Mouse (Mus musculus) Patski (cell line): ENCODE results near the gene Tcirg1. TPM values are rescaled to one million over a fixed set of nuclear protein-coding genes. Genes with fewer than 3 reads are reported as not detected.
A peak's percentile ranks its signal among the peaks of the same experiment; 100 is the strongest.

Experiments
- ATAC-seq: fragments of 100-300 bp; one replicate; pipeline ENCODE4 v1.8.0; 2021
- CTCF ChIA-PET: fragments of 350-600 bp; sonication (Branson Sonifier 250); formaldehyde crosslinking; loops from one replicate; lab custom pipeline; 2022; ENCODE audit warnings: inconsistent platforms; lab: Charles Lee
- POLR2A ChIA-PET: fragments of 350-600 bp; sonication (Branson Sonifier 250); formaldehyde crosslinking; loops from one replicate; lab custom pipeline; 2022; ENCODE audit warnings: antibody characterized with exemption, inconsistent platforms; lab: Charles Lee
- DNase-seq: peaks from one replicate; pipeline ENCODE4 v3.0.0-alpha.2; 2011; ENCODE audit warnings: low read depth, low spot score
- H3K27me3 ChIP-seq: fragments of 371-371 bp; one replicate; pipeline ENCODE4 v1.5.1; 2021
- CTCF ChIP-seq: fragments of 100-300 bp; IDR thresholded peaks from one replicate; pipeline ENCODE4 v1.5.1; 2021
- in situ Hi-C: fragments of 300-500 bp; cut with MboI; formaldehyde crosslinking; loops from 3 replicates; pipeline ENCODE4 v1.11.1; 2018; ENCODE audit warnings: low pct_unique_long_range_greater_than_20kb, mixed read lengths
- polyA plus RNA-seq: library from polyadenylated mRNA; unstranded; gene quantifications from one replicate; pipeline ENCODE4 v1.2.3, GENCODE M21; 2021

The Tcirg1 gene
- polyA plus RNA-seq, 1 experiment from 2014 or later, result 80.3 TPM

DNA sequence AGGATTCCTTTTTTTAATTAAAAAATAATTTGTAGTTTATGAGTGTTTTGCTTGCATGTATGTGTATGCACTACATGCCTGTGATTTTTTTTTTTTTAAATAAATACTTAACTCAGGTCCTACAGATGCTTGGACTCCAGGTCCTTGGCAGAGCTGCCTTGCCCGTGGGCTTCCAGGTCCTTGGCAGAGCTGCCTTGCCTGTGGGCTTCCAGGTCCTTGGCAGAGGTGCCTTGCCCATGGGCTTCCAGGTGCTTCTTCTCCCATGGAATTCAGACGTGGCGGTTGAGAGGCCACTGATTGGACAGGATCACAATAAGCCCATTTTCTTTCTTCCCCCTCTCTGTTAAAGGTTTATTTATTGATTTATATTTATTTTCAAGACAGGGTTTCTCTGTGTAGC, 49.7 kb downstream of the Tcirg1 start:
- no peak for TF ChIP-seq CTCF
- in situ Hi-C loops, result no loop called here
- ChIA-PET CTCF (no interaction called here), POLR2A (interaction anchor here (0.5 to 0.7 kb wide), 2 partner anchors 18 to 518 kb away, joined by 3 to 4 read pairs; no protein-coding TSS in a partner anchor)
- ATAC-seq, result no peak
- H3K27me3 ChIP-seq, result no peaks in the 10 kb centered on the region
- no peak for DNase-seq

DNA sequence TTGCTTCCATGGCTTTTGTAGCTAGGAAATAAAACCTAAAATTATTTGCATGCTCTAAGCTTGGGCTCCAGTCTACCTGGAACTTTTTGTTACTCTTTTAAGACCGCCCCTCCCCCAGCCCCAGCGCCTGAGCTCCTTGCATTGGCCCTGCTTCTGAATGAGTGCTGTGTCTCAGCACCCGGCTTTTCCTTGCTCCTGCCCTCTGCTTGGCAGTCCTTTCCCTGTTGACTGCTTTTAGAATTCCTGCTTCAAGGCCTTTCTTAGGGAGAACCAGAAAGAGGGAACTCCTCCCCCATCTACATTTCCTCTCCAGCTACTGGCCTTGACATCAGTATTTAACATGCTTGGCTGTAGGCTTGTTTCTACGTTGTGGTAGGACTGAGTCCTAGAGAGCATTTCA, 51.3 kb downstream of the Tcirg1 start:
- POLR2A ChIA-PET, result interaction anchor here (0.9 kb wide), 1 partner anchor 13 kb away, joined by 3 read pairs; no protein-coding TSS in a partner anchor
- no peak for DNase-seq
- ATAC-seq, result no peak
- CTCF ChIA-PET, result interaction anchor here (0.9 to 1.1 kb wide), 2 partner anchors 65 to 70 kb away, joined by 3 read pairs; no protein-coding TSS in a partner anchor
- in situ Hi-C loops, result no loop called here
- no peak for TF ChIP-seq CTCF
- no peaks in the 10 kb centered on the region for H3K27me3 ChIP-seq

DNA sequence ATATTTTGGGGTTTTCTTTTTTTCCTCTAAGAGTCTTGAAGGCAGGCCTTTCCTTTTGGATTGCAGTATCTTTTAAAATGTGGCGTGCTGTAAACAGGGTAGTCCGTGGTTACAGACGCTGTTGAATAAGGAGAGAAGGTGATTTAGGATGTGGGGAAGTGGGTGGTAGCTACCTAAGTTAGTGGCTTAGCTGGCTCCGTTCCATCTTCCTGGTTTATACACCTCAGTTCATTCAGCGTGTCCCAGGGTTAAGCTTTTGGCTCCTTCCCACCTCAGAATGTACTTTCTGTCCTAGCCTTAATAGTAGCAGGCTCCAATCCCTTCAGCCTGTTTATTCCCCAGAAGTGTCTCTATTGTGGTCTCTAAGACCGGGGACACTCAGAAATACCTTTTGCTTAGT, 51.8 kb downstream of the Tcirg1 start:
- ChIA-PET CTCF (interaction anchor here (0.9 to 1.1 kb wide), 2 partner anchors 65 to 69 kb away, joined by 3 read pairs; no protein-coding TSS in a partner anchor), POLR2A (interaction anchor here (0.9 to 1.0 kb wide), 2 partner anchors 11 to 13 kb away, joined by 3 read pairs; no protein-coding TSS in a partner anchor)
- TF ChIP-seq CTCF, result no peak
- no peaks in the 10 kb centered on the region for H3K27me3 ChIP-seq
- DNase-seq (peak; percentile 10), ATAC-seq (no peak)
- in situ Hi-C loops, result no loop called here

DNA sequence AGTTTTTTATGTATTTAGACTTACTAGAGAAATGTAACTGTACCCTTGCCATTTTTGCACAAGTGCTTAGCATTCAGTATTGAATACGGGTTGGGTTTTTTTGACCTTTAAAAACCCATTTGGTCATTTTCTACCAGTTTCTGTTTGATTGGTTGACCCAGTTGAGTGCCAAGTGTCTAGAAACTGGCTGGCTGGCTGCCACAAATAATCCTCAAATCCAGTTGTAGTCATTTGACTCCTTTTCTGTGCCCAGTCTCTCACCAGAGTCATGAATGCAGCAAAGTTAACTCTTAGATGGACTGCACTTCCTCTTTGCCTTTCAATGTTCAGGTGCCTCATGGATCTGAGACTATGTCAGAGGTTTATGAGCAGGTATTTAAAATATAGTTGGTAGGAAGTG, 53.0 kb downstream of the Tcirg1 start:
- POLR2A ChIA-PET, result no interaction called here
- no peak for TF ChIP-seq CTCF
- CTCF ChIA-PET, result no interaction called here
- ATAC-seq, result no peak
- in situ Hi-C loops, result no loop called here
- DNase-seq, result no peak
- no peaks in the 10 kb centered on the region for H3K27me3 ChIP-seq

DNA sequence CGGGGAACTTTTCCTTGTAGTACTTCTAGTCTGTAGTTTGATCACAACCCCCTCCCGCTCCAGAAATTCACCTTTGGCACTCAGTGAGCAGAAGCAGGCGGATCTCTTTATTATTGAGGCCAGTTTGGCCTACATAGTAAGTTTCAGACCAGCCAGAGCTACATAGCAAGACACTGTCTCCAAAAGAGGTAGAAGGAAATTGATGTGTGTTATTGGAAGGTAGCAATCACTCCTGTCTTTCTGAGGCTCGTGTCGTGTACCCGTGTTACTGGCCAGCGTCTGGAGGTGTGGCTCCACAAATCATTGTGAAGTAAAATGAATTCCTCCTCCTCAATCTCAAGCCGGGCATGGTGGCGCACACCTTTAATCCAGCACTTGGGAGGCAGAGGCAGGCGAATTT, 53.8 kb downstream of the Tcirg1 start:
- DNase-seq (no peak), ATAC-seq (no peak)
- ChIA-PET POLR2A (interaction anchor here (0.8 to 2.7 kb wide), 3 partner anchors 13 to 85 kb away, joined by 3 to 12 read pairs (median 6); partner anchors contain the start of gene Kmt5b), CTCF (no interaction called here)
- TF ChIP-seq CTCF, result no peak
- no peaks in the 10 kb centered on the region for H3K27me3 ChIP-seq
- in situ Hi-C loops, result no loop called here

DNA sequence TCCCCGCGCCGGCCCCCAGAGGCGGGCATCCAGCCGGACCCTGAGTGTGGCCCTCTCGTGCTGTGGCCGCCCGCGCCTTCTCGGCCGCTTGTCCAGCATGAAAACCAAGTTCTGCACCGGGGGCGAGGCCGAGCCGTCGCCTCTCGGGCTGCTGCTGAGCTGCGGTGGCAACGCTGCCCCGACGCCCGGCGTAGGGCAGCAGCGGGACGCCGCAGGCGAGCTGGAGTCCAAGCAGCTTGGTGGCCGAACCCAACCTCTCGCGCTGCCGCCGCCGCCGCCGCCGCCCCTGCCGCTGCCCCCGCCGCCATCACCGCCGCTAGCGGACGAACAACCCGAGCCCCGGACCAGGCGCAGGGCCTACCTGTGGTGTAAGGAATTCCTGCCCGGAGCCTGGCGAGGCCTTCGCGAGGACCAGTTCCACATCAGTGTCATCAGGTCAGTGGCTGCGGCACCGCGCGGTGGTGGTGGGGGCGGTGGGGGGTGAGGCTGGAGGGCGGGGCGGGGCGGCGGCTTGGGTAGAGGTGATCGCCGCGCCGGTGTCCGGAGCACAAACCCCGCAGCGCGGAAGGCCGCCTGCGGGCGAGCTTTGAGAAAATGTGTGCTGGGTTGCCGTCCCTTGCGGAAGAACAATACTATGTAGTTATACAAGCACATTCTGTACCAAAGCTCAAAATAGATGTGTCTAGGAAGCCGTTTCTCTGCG, 54.8 kb downstream of the Tcirg1 start:
- ATAC-seq (peak; percentile 38), DNase-seq (peak; percentile 19)
- H3K27me3 ChIP-seq, result no peaks in the 10 kb centered on the region
- in situ Hi-C loops, result no loop called here
- TF ChIP-seq CTCF, result no peak
- POLR2A ChIA-PET, result interaction anchor here (0.9 to 2.7 kb wide), 5 partner anchors 10 to 84 kb away, joined by 3 to 12 read pairs (median 3); partner anchors contain the start of gene Kmt5b
- CTCF ChIA-PET, result interaction anchor here (1.0 kb wide), 1 partner anchor 13 kb away, joined by 3 read pairs; no protein-coding TSS in a partner anchor

DNA sequence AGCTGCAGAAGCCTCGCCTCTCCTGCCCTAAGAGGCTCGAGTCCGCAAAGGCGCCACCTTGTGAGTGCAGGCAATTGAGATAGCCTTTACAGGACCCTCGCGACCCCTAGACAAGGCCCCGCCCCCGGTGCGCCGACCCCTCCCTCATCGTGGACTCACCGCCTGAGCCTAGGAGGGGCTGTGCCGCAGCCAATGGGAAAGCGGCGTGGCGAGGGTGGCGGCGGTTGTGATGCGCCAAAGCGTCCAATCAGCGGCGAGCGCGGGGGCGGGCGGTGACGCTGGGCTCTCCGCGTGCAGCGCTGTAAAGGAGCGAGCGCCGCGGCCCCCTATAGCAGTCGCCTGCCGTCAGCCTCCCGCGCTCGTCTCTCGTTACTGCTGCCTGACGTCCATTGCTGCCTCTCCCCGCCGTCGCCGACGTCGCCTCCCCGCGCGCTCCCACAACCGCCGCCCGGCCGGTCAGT, 55.4 kb downstream of the Tcirg1 start, which contains the start of gene Chka:
TSS of gene Chka (plus strand) at position 272 of the 461 bp plus-strand sequence.
- POLR2A ChIA-PET, result interaction anchor here (0.7 to 2.7 kb wide), 8 partner anchors 11 to 84 kb away, joined by 3 to 12 read pairs (median 4); partner anchors contain the start of gene Kmt5b
- peak; percentile 39 for TF ChIP-seq CTCF
- in situ Hi-C loops, result no loop called here
- DNase-seq (peak; percentile 58), ATAC-seq (peak; percentile 94)
- H3K27me3 ChIP-seq, result no peaks in the 10 kb centered on the region
- CTCF ChIA-PET, result interaction anchor here (0.8 to 2.3 kb wide), 4 partner anchors 11 to 77 kb away, joined by 3 to 10 read pairs (median 4); no protein-coding TSS in a partner anchor

DNA sequence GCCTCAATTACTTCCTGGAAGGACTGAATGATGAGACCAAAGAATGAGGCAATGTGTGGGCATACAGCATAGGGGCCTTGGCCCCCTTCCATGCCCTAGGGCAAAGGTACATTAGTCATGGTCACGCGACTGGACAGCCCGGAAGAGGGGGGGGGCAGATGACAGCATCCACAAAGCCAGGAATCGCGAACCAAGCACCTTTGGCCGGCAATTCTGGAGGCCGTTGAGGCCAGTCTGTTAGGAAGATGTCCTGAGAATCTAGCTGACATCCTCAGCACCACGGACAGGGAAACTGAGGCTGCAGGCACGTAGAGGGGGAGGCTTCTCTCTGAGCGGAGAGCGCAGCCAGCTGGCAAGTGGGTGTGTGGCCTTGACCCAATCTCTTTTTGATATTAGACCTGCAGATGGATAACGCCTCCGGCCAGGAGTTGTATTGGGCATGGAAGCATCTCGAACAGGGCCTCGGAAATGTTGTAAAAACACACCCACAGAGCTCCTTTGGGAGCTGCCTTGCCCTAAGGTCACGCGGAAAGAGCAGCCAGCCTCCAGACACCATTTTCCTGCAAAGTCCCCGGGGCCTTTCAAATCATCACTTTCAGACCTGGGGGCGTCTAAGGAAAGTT, 56.0 kb downstream of the Tcirg1 start:
- ATAC-seq (peak; percentile 26), DNase-seq (peak; percentile 70)
- ChIA-PET CTCF (interaction anchor here (0.8 to 2.3 kb wide), 9 partner anchors 11 to 77 kb away, joined by 3 to 10 read pairs (median 4); no protein-coding TSS in a partner anchor), POLR2A (interaction anchor here (0.6 to 2.7 kb wide), 9 partner anchors 11 to 186 kb away, joined by 3 to 12 read pairs (median 3); partner anchors contain the start of gene Kmt5b)
- in situ Hi-C loops, result no loop called here
- no peak for TF ChIP-seq CTCF
- H3K27me3 ChIP-seq, result no peaks in the 10 kb centered on the region

DNA sequence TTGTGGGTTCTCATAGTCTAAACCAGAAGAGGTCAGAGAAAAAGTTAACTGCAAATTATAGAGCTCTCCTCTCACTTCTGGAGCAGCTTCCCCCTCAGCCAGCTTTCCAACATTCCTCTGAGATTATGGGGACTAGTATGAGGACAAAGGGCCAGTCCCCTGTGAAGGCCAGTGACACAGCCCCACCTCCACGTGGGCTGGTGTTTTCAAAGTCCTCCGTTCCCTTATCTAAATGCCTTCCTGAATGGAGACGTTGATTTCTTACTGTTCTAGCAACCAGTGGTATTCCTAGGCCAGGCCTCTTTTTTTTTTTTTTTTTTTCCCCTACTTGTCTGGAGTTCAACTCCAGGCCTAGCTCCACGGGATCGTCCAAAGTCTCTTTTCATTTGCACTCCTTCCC, 56.9 kb downstream of the Tcirg1 start:
- DNase-seq (no peak), ATAC-seq (no peak)
- POLR2A ChIA-PET, result interaction anchor here (0.6 to 1.4 kb wide), 6 partner anchors 10 to 949 kb away, joined by 3 to 9 read pairs (median 3); partner anchors contain the start of gene Kmt5b
- CTCF ChIA-PET, result interaction anchor here (1.1 to 2.3 kb wide), 7 partner anchors 10 to 76 kb away, joined by 3 to 10 read pairs (median 4); no protein-coding TSS in a partner anchor
- TF ChIP-seq CTCF, result no peak
- in situ Hi-C loops, result no loop called here
- H3K27me3 ChIP-seq, result no peaks in the 10 kb centered on the region

DNA sequence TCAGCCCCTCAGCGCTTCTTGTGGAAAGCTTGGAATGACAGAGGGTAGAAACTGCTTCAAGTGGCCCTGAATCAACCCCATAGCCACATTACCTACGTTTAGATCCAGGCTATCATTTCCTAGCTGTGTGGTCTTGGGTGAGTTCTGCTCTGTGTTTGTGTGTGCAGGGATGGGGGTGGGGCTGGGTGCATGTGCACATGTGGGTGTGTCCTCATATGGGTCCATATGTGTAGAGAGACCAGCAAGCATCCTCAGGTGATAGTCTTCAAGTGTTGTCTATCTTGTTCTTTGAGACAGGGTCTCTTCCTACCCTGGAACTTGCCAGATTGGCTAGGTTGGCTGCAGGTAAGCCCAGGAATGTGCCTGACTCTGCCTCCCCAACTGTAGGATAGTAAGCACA, 57.7 kb downstream of the Tcirg1 start:
- POLR2A ChIA-PET, result interaction anchor here (1.1 to 1.4 kb wide), 2 partner anchors 9 to 82 kb away, joined by 3 to 9 read pairs; partner anchors contain the start of gene Kmt5b
- ATAC-seq, result no peak
- in situ Hi-C loops, result no loop called here
- TF ChIP-seq CTCF, result no peak
- no peak for DNase-seq
- CTCF ChIA-PET, result interaction anchor here (0.8 to 2.3 kb wide), 3 partner anchors 9 to 29 kb away, joined by 3 to 10 read pairs (median 4); no protein-coding TSS in a partner anchor
- no peaks in the 10 kb centered on the region for H3K27me3 ChIP-seq
